Mouse (Mus musculus): ENCODE measurements around the gene Fabp3. TPM values are rescaled to one million over a fixed set of nuclear protein-coding genes. Genes with fewer than 3 reads are reported as not detected.

Gene Fabp3
- polyA plus RNA-seq, 2 experiments: 41.6 to 47.3 TPM

GRCm38 (mm10) chr4:130295047-130295745 is 13.2 kb upstream of the Fabp3 start:
- DNase-seq (ENCODE audit: low spot score): no peak
- Histone ChIP-seq H3K27me3 (ENCODE audit: control insufficient read depth, insufficient read depth, low read length) (no peaks in the 10 kb centered on the region), H3K36me3 (ENCODE audit: control insufficient read depth, insufficient read depth, low read length) (no peaks in the 10 kb centered on the region), H3K9ac (ENCODE audit: low read depth, low read length, severe bottlenecking) (no peak overlapping the region), H3K4me1 (ENCODE audit: control insufficient read depth, insufficient read depth, low read length) (no peaks in the 10 kb centered on the region), H3K4me3 (replicated peaks; ENCODE audit: low read length) (no peak overlapping the region), H3K9me3 (ENCODE audit: control insufficient read depth, low read length) (no peaks in the 10 kb centered on the region), H3K27ac (replicated peaks; ENCODE audit: low read depth, low read length) (no peak overlapping the region), H3K4me2 (replicated peaks; ENCODE audit: low read depth, low read length, severe bottlenecking) (no peak overlapping the region)
- no peak for ATAC-seq (ENCODE audit: low FRiP score, low read depth)
- 44% methylated on average over 23 of the region's 23 CpGs for WGBS
- no peak for TF ChIP-seq POLR2A (IDR thresholded peaks at IDR 0.05; ENCODE audit: borderline replicate concordance, extremely low read depth, insufficient read depth, insufficient read length)

GRCm38 (mm10) chr4:130296243-130296965 is 12.0 kb upstream of the Fabp3 start:
- H3K9me3 ChIP-seq (ENCODE audit: control insufficient read depth, low read length): no peaks in the 10 kb centered on the region
- DNase-seq (ENCODE audit: low spot score) (no peak), ATAC-seq (ENCODE audit: low FRiP score, low read depth) (no peak)
- WGBS: 83% methylated on average over 13 of the region's 13 CpGs
- H3K36me3 ChIP-seq (ENCODE audit: control insufficient read depth, insufficient read depth, low read length): no peaks in the 10 kb centered on the region
- no peaks in the 10 kb centered on the region for H3K4me1 ChIP-seq (ENCODE audit: control insufficient read depth, insufficient read depth, low read length)
- no peak overlapping the region for H3K4me2 ChIP-seq (replicated peaks; ENCODE audit: low read depth, low read length, severe bottlenecking)
- H3K9ac ChIP-seq (ENCODE audit: low read depth, low read length, severe bottlenecking): no peak overlapping the region
- no peak overlapping the region for H3K27ac ChIP-seq (replicated peaks; ENCODE audit: low read depth, low read length)
- no peaks in the 10 kb centered on the region for H3K27me3 ChIP-seq (ENCODE audit: control insufficient read depth, insufficient read depth, low read length)
- no peak for TF ChIP-seq POLR2A (IDR thresholded peaks at IDR 0.05; ENCODE audit: borderline replicate concordance, extremely low read depth, insufficient read depth, insufficient read length)
- no peak overlapping the region for H3K4me3 ChIP-seq (replicated peaks; ENCODE audit: low read length)

GRCm38 (mm10) chr4:130297123-130297529 is 11.3 kb upstream of the Fabp3 start:
- H3K27me3 ChIP-seq (ENCODE audit: control insufficient read depth, insufficient read depth, low read length): no peaks in the 10 kb centered on the region
- H3K27ac ChIP-seq (replicated peaks; ENCODE audit: low read depth, low read length): no peak overlapping the region
- H3K4me2 ChIP-seq (replicated peaks; ENCODE audit: low read depth, low read length, severe bottlenecking): no peak overlapping the region
- 26% methylated on average over 13 of the region's 13 CpGs for WGBS
- no peaks in the 10 kb centered on the region for H3K36me3 ChIP-seq (ENCODE audit: control insufficient read depth, insufficient read depth, low read length)
- DNase-seq (ENCODE audit: low spot score) (no peak), ATAC-seq (ENCODE audit: low FRiP score, low read depth) (no peak)
- no peak overlapping the region for H3K9ac ChIP-seq (ENCODE audit: low read depth, low read length, severe bottlenecking)
- no peaks in the 10 kb centered on the region for H3K4me1 ChIP-seq (ENCODE audit: control insufficient read depth, insufficient read depth, low read length)
- TF ChIP-seq POLR2A (IDR thresholded peaks at IDR 0.05; ENCODE audit: borderline replicate concordance, extremely low read depth, insufficient read depth, insufficient read length): no peak
- H3K4me3 ChIP-seq (replicated peaks; ENCODE audit: low read length): no peak overlapping the region
- no peaks in the 10 kb centered on the region for H3K9me3 ChIP-seq (ENCODE audit: control insufficient read depth, low read length)

- no peak for TF ChIP-seq POLR2A (IDR thresholded peaks at IDR 0.05; ENCODE audit: borderline replicate concordance, extremely low read depth, insufficient read depth, insufficient read length)
- ATAC-seq (ENCODE audit: low FRiP score, low read depth): no peak
- no peak overlapping the region for H3K9ac ChIP-seq (ENCODE audit: low read depth, low read length, severe bottlenecking)
Measured at GRCm38 (mm10) chr4:130298877-130299628, 9.3 kb upstream of the Fabp3 start.

GRCm38 (mm10) chr4:130299629-130300018 is 8.8 kb upstream of the Fabp3 start:
- ATAC-seq (ENCODE audit: low FRiP score, low read depth) (no peak), DNase-seq (ENCODE audit: low spot score) (no peak)
- TF ChIP-seq POLR2A (IDR thresholded peaks at IDR 0.05; ENCODE audit: borderline replicate concordance, extremely low read depth, insufficient read depth, insufficient read length): no peak

More at GRCm38 (mm10) chr4:130298877-130299628, 9.3 kb upstream of the Fabp3 start:
- H3K4me2 ChIP-seq (replicated peaks; ENCODE audit: low read depth, low read length, severe bottlenecking): no peak overlapping the region
- H3K9me3 ChIP-seq (ENCODE audit: control insufficient read depth, low read length): no peaks in the 10 kb centered on the region
- H3K4me3 ChIP-seq (replicated peaks; ENCODE audit: low read length): no peak overlapping the region
- H3K4me1 ChIP-seq (ENCODE audit: control insufficient read depth, insufficient read depth, low read length): no peaks in the 10 kb centered on the region
- H3K27me3 ChIP-seq (ENCODE audit: control insufficient read depth, insufficient read depth, low read length): no peaks in the 10 kb centered on the region
- WGBS: 74% methylated on average over 10 of the region's 11 CpGs
- no peak overlapping the region for H3K27ac ChIP-seq (replicated peaks; ENCODE audit: low read depth, low read length)
- no peaks in the 10 kb centered on the region for H3K36me3 ChIP-seq (ENCODE audit: control insufficient read depth, insufficient read depth, low read length)
- no peak for DNase-seq (ENCODE audit: low spot score)

More at GRCm38 (mm10) chr4:130299629-130300018, 8.8 kb upstream of the Fabp3 start:
- Histone ChIP-seq H3K4me2 (replicated peaks; ENCODE audit: low read depth, low read length, severe bottlenecking) (no peak overlapping the region), H3K36me3 (ENCODE audit: control insufficient read depth, insufficient read depth, low read length) (no peaks in the 10 kb centered on the region), H3K9me3 (ENCODE audit: control insufficient read depth, low read length) (no peaks in the 10 kb centered on the region), H3K9ac (ENCODE audit: low read depth, low read length, severe bottlenecking) (no peak overlapping the region), H3K27ac (replicated peaks; ENCODE audit: low read depth, low read length) (no peak overlapping the region), H3K4me1 (ENCODE audit: control insufficient read depth, insufficient read depth, low read length) (no peaks in the 10 kb centered on the region), H3K4me3 (replicated peaks; ENCODE audit: low read length) (no peak overlapping the region), H3K27me3 (ENCODE audit: control insufficient read depth, insufficient read depth, low read length) (no peaks in the 10 kb centered on the region)
- 71% methylated on average over 8 of the region's 8 CpGs for WGBS
